Mouse (Mus musculus) kidney, adult 8-10 months (tissue): ENCODE results near the gene Ier5l.

Source experiments
- DNase-seq, 2 experiments: peaks; one replicate each; pipeline ENCODE4 v3.0.0; 2022

The Ier5l gene

GRCm38 (mm10) chr2:30441518-30442497 is 32.2 kb downstream of the Ier5l start:
- peak; percentile 76 to 85 for DNase-seq

GRCm38 (mm10) chr2:30440701-30441517 is 33.1 kb downstream of the Ier5l start:
- peak; percentile 86 to 88 for DNase-seq

- DNase-seq = peak; percentile 67
Measured at GRCm38 (mm10) chr2:30440211-30440700, 33.8 kb downstream of the Ier5l start.

- no peak for DNase-seq
Measured at GRCm38 (mm10) chr2:30439631-30440030, 34.4 kb downstream of the Ier5l start.

GRCm38 (mm10) chr2:30437791-30438190 is 36.2 kb downstream of the Ier5l start:
- no peak for DNase-seq

- no peak for DNase-seq
Measured at GRCm38 (mm10) chr2:30436809-30437208, 37.2 kb downstream of the Ier5l start.

- peak; percentile 80 to 86 for DNase-seq
Measured at GRCm38 (mm10) chr2:30436156-30436545, 37.9 kb downstream of the Ier5l start.

GRCm38 (mm10) chr2:30435326-30436155 is 38.5 kb downstream of the Ier5l start:
- DNase-seq = peak; percentile 58 to 76

GRCm38 (mm10) chr2:30429156-30429555 is 44.9 kb downstream of the Ier5l start:
- DNase-seq = no peak
